In genomic region chr10:42122768-42123635, GRCm38 (mm10) we compare ENCODE assay signal across 14 mouse cellular contexts.
DNase-seq lines count a peak whose midpoint lies in the region; ATAC-seq and TF ChIP-seq lines count a peak whose summit lies in the region.
"Had no signal": no experiment of that assay in that cellular context is flagged by ENCODE, and none has a peak within 500 bp of the region (broad histone marks: within the 10 kb centered on the region; RNA-seq: fewer than 3 reads in every experiment).

No protein-coding gene starts in this region.

- no peaks in the 10 kb centered on the region for H3K36me3 ChIP-seq in kidney, embryonic 15.5 days
- H3K36me3 ChIP-seq in embryonic facial prominence, embryonic 12.5 days, result no peaks in the 10 kb centered on the region
- no peaks in the 10 kb centered on the region for H3K36me3 ChIP-seq in heart, embryonic 16.5 days (ENCODE audit: control insufficient read depth, insufficient read depth)
- H3K36me3 ChIP-seq in intestine, embryonic 15.5 days, result no peaks in the 10 kb centered on the region
- H3K36me3 ChIP-seq: forebrain, embryonic 12.5 days; liver, embryonic 13.5 days; midbrain, embryonic 12.5 days had no signal

- DNase-seq in kidney, postnatal 36 days, result no peak
- no peak for DNase-seq in spleen, postnatal 14 days (ENCODE audit: low spot score in 2 of 2)
- no peak for DNase-seq in layer of hippocampus, adult 2 months (ENCODE audit: low spot score in 2 of 2)
- DNase-seq: cerebellum, adult 8-10 months; kidney, adult 11 months; liver, embryonic 13.5 days; lung, postnatal 10 days had no signal

- no peak overlapping the region for H3K4me2 ChIP-seq in kidney, embryonic 15.5 days
- H3K4me2 ChIP-seq in embryonic facial prominence, embryonic 12.5 days (replicated peaks), result no peak overlapping the region
- no peak overlapping the region for H3K4me2 ChIP-seq in heart, embryonic 16.5 days (ENCODE audit: low read depth, low read length)
- no peak overlapping the region for H3K4me2 ChIP-seq in intestine, embryonic 15.5 days (replicated peaks)
- H3K4me2 ChIP-seq: forebrain, embryonic 12.5 days; liver, embryonic 13.5 days; midbrain, embryonic 12.5 days had no signal

- H3K4me1 ChIP-seq in kidney, embryonic 15.5 days, result peaks cover 13% of the 10 kb centered on the region
- H3K4me1 ChIP-seq in embryonic facial prominence, embryonic 12.5 days, result peaks cover 21% of the 10 kb centered on the region
- H3K4me1 ChIP-seq in heart, embryonic 16.5 days (ENCODE audit: control insufficient read depth, insufficient read depth, low read length), result peaks cover 10% of the 10 kb centered on the region
- H3K4me1 ChIP-seq in intestine, embryonic 15.5 days (replicated peaks), result peaks cover 11% of the 10 kb centered on the region; the same call in 1 of the 2 replicates
- H3K4me1 ChIP-seq: forebrain, embryonic 12.5 days; liver, embryonic 13.5 days; midbrain, embryonic 12.5 days had no signal

- H3K9me3 ChIP-seq in kidney, embryonic 15.5 days (replicated peaks), result no peaks in the 10 kb centered on the region
- H3K9me3 ChIP-seq in embryonic facial prominence, embryonic 12.5 days, result no peaks in the 10 kb centered on the region
- no peaks in the 10 kb centered on the region for H3K9me3 ChIP-seq in heart, embryonic 16.5 days (replicated peaks; ENCODE audit: control insufficient read depth, low read length)
- H3K9me3 ChIP-seq in intestine, embryonic 15.5 days, result no peaks in the 10 kb centered on the region
- H3K9me3 ChIP-seq: forebrain, embryonic 12.5 days; liver, embryonic 13.5 days; midbrain, embryonic 12.5 days had no signal

- H3K27ac ChIP-seq in kidney, embryonic 15.5 days, result peak overlapping the region; percentile 58
- peak overlapping the region; percentile 57; the same call in 1 of the 2 replicates for H3K27ac ChIP-seq in embryonic facial prominence, embryonic 12.5 days
- peak overlapping the region; percentile 20; the same call in 1 of the 2 replicates for H3K27ac ChIP-seq in heart, embryonic 16.5 days (ENCODE audit: low read length)
- no peak overlapping the region for H3K27ac ChIP-seq in intestine, embryonic 15.5 days
- H3K27ac ChIP-seq in layer of hippocampus, adult 2 months, result no peak overlapping the region
- H3K27ac ChIP-seq: forebrain, embryonic 12.5 days; liver, embryonic 13.5 days; midbrain, embryonic 12.5 days had no signal

- H3K9ac ChIP-seq in kidney, embryonic 15.5 days, result no peak overlapping the region
- H3K9ac ChIP-seq in embryonic facial prominence, embryonic 12.5 days, result no peak overlapping the region
- no peak overlapping the region for H3K9ac ChIP-seq in heart, embryonic 16.5 days (ENCODE audit: low read length)
- H3K9ac ChIP-seq in intestine, embryonic 15.5 days, result no peak overlapping the region
- H3K9ac ChIP-seq: forebrain, embryonic 12.5 days; liver, embryonic 13.5 days; midbrain, embryonic 12.5 days had no signal

- 46% methylated on average over 7 of the region's 7 CpGs for WGBS in kidney, embryonic 15.5 days
- 41% methylated on average over 7 of the region's 7 CpGs for WGBS in embryonic facial prominence, embryonic 12.5 days
- 39% methylated on average over 7 of the region's 7 CpGs for WGBS in heart, embryonic 16.5 days
- 49% methylated on average over 7 of the region's 7 CpGs for WGBS in intestine, embryonic 15.5 days

- no peak for ATAC-seq in kidney, embryonic 15.5 days (replicated peaks; ENCODE audit: low FRiP score)
- no peak for ATAC-seq in embryonic facial prominence, embryonic 12.5 days (ENCODE audit: insufficient number of reproducible peaks, insufficient read depth, low FRiP score, low TSS enrichment)
- ATAC-seq in heart, embryonic 16.5 days (replicated peaks; ENCODE audit: extremely low read depth, insufficient read depth, low FRiP score), result no peak; the same call in 1 of the 2 replicates
- peak; percentile 49; the same call in 1 of the 2 replicates for ATAC-seq in megakaryocyte, adult 5-6 weeks (ENCODE audit: poor library complexity, severe bottlenecking)
- no peak for ATAC-seq in intestine, embryonic 15.5 days

- no peak for TF ChIP-seq CTCF in layer of hippocampus, adult 2 months (conservative IDR thresholded peaks at IDR 0.05)

- H3K4me3 ChIP-seq in kidney, embryonic 15.5 days (replicated peaks), result no peak overlapping the region
- no peak overlapping the region for H3K4me3 ChIP-seq in embryonic facial prominence, embryonic 12.5 days
- H3K4me3 ChIP-seq in heart, embryonic 16.5 days (ENCODE audit: low read length), result no peak overlapping the region
- no peak overlapping the region for H3K4me3 ChIP-seq in intestine, embryonic 15.5 days (replicated peaks)
- no peak overlapping the region for H3K4me3 ChIP-seq in layer of hippocampus, adult 2 months
- H3K4me3 ChIP-seq: forebrain, embryonic 12.5 days; liver, embryonic 13.5 days; midbrain, embryonic 12.5 days had no signal

- H3K27me3 ChIP-seq in kidney, embryonic 15.5 days, result no peaks in the 10 kb centered on the region
- no peaks in the 10 kb centered on the region for H3K27me3 ChIP-seq in embryonic facial prominence, embryonic 12.5 days
- H3K27me3 ChIP-seq in heart, embryonic 16.5 days (ENCODE audit: control insufficient read depth, insufficient read depth, low read length), result no peaks in the 10 kb centered on the region
- no peaks in the 10 kb centered on the region for H3K27me3 ChIP-seq in intestine, embryonic 15.5 days (replicated peaks)
- H3K27me3 ChIP-seq: forebrain, embryonic 12.5 days; liver, embryonic 13.5 days had no signal

Comparison
In these comparisons a context has a peak if more than half of its experiments do, and no peak if none do; other contexts are left out.
1. H3K27ac ChIP-seq: peak in kidney, embryonic 15.5 days (single experiment), embryonic facial prominence, embryonic 12.5 days (single experiment) and heart, embryonic 16.5 days (single experiment); none in intestine, embryonic 15.5 days (single experiment) and layer of hippocampus, adult 2 months (single experiment).